Mouse (Mus musculus) Patski (cell line): ENCODE data around the gene Klf15. TPM values are rescaled to one million over a fixed set of nuclear protein-coding genes. Genes with fewer than 3 reads are reported as not detected.

ENCODE experiments used
- ATAC-seq: fragments of 100-300 bp; one replicate; pipeline ENCODE4 v1.8.0; 2021
- CTCF ChIA-PET: fragments of 350-600 bp; sonication (Branson Sonifier 250); formaldehyde crosslinking; loops from one replicate; lab custom pipeline; 2022; ENCODE audit warnings: inconsistent platforms; lab: Charles Lee
- POLR2A ChIA-PET: fragments of 350-600 bp; sonication (Branson Sonifier 250); formaldehyde crosslinking; loops from one replicate; lab custom pipeline; 2022; ENCODE audit warnings: antibody characterized with exemption, inconsistent platforms; lab: Charles Lee
- DNase-seq: peaks from one replicate; pipeline ENCODE4 v3.0.0-alpha.2; 2011; ENCODE audit warnings: low read depth, low spot score
- H3K27me3 ChIP-seq: fragments of 371-371 bp; one replicate; pipeline ENCODE4 v1.5.1; 2021
- CTCF ChIP-seq: fragments of 100-300 bp; IDR thresholded peaks from one replicate; pipeline ENCODE4 v1.5.1; 2021
- in situ Hi-C: fragments of 300-500 bp; cut with MboI; formaldehyde crosslinking; loops from 3 replicates; pipeline ENCODE4 v1.11.1; 2018; ENCODE audit warnings: low pct_unique_long_range_greater_than_20kb, mixed read lengths
- polyA plus RNA-seq: library from polyadenylated mRNA; unstranded; gene quantifications from one replicate; pipeline ENCODE4 v1.2.3, GENCODE M21; 2021

The Klf15 gene
- polyA plus RNA-seq, 1 experiment from 2014 or later: 8.8 TPM

- no peak for ATAC-seq
- ChIA-PET CTCF (interaction anchor here (0.7 to 3.4 kb wide), 8 partner anchors 9 to 101 kb away, joined by 3 to 17 read pairs (median 11); no protein-coding TSS in a partner anchor), POLR2A (interaction anchor here (0.8 kb wide), 1 partner anchor 10 kb away, joined by 5 read pairs; no protein-coding TSS in a partner anchor)
- TF ChIP-seq CTCF: no peak
- no peaks in the 10 kb centered on the region for H3K27me3 ChIP-seq
- DNase-seq: no peak
- in situ Hi-C loops: loop anchor here (10.0 kb wide), 2 partner anchors 78 to 752 kb away; no protein-coding TSS in a partner anchor
These were observed 26.0 kb upstream of the Klf15 start for GRCm38 (mm10) chr6:90436192-90436907.

DNA sequence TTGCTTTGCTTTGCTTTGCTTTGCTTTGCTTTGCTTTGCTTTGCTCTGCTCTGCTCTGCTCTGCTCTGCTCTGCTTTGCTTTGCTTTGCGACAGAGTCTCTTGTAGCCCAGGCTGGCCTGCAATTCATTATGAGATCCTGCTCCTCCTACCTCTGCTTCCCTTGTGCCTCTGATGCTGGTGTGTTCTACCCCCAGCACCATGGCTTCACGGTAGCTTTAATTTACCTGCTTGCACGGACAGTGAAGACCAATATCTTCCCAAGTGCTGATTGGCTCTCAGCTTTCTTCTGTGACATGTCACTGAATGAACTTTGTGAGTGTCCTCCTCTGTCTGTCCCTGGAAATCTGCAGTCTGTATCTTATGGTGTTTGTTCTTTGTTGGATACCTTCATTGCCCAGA lies 25.3 kb upstream of the Klf15 start:
- CTCF ChIA-PET: interaction anchor here (0.7 to 3.4 kb wide), 4 partner anchors 8 to 76 kb away, joined by 3 to 17 read pairs (median 10); no protein-coding TSS in a partner anchor
- POLR2A ChIA-PET: interaction anchor here (0.8 kb wide), 1 partner anchor 9 kb away, joined by 5 read pairs; no protein-coding TSS in a partner anchor
- no peak for TF ChIP-seq CTCF
- no peaks in the 10 kb centered on the region for H3K27me3 ChIP-seq
- in situ Hi-C loops: loop anchor here (10.0 kb wide), 2 partner anchors 78 to 752 kb away; no protein-coding TSS in a partner anchor
- DNase-seq (no peak), ATAC-seq (no peak)

DNA sequence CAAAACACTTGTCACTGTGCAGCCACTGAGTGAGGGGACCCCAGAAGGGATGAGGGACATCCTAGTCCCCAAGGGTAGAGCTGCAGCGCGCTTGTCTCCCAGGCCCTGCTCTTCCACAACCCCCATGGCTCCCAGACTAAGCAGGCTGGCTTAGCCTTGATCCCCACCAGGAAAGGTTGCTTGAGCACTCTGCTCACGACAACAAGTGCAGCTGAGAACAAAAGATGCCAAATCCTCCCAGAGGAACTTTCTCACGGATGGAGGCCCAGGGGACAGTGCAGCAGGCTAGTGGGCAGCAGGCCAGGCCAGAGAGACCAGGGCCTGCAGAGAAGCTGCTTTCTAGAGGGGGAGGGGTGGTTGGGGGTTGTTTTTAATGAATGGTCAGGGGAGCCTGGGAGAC lies 15.5 kb upstream of the Klf15 start:
- no peaks in the 10 kb centered on the region for H3K27me3 ChIP-seq
- ChIA-PET POLR2A (interaction anchor here (0.7 to 1.3 kb wide), 3 partner anchors 10 to 75 kb away, joined by 3 to 5 read pairs (median 3); no protein-coding TSS in a partner anchor), CTCF (interaction anchor here (1.4 to 2.6 kb wide), 5 partner anchors 11 to 69 kb away, joined by 4 to 17 read pairs (median 4); partner anchors contain the start of gene Cfap100)
- TF ChIP-seq CTCF: no peak
- DNase-seq (no peak), ATAC-seq (no peak)
- in situ Hi-C loops: no loop called here

- in situ Hi-C loops: loop anchor here (10.0 kb wide), 1 partner anchor 55 kb away; no protein-coding TSS in a partner anchor
- ATAC-seq (no peak), DNase-seq (no peak)
- no peaks in the 10 kb centered on the region for H3K27me3 ChIP-seq
- no peak for TF ChIP-seq CTCF
- POLR2A ChIA-PET: interaction anchor here (0.6 kb wide), 2 partner anchors 15 to 927 kb away, joined by 3 to 6 read pairs; no protein-coding TSS in a partner anchor
- CTCF ChIA-PET: interaction anchor here (1.2 kb wide), 1 partner anchor 22 kb away, joined by 3 read pairs; the partner anchor contains the start of gene Cfap100
These were observed 12.2 kb upstream of the Klf15 start for GRCm38 (mm10) chr6:90450179-90450578.

- ChIA-PET CTCF (interaction anchor here (0.9 to 1.2 kb wide), 3 partner anchors 10 to 57 kb away, joined by 3 read pairs; partner anchors contain the start of gene Cfap100), POLR2A (no interaction called here)
- in situ Hi-C loops: loop anchor here (10.0 kb wide), 1 partner anchor 54 kb away; no protein-coding TSS in a partner anchor
- no peak for TF ChIP-seq CTCF
- ATAC-seq (no peak), DNase-seq (no peak)
- no peaks in the 10 kb centered on the region for H3K27me3 ChIP-seq
These were observed 11.7 kb upstream of the Klf15 start for GRCm38 (mm10) chr6:90450697-90451096.

DNA sequence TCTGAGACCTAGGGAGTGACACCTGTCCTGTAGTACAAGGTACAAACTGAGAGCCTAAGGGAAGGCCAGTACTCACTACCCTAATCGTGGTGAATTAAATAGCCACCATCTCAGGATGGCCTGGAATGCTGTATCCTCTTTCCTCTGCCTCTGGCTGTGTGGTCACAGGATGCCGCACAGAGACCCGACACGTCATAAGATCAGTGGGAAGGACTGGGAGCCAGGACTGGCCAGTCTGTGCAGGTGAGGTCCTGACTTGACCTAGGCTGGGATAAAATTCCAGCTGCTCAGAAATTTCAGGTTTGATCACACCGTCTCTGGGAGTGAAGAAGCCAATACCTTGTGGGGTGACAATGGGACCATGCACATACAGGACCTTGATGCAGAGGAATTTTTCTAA lies 10.9 kb upstream of the Klf15 start:
- no peak for ATAC-seq
- no peak for TF ChIP-seq CTCF
- ChIA-PET POLR2A (no interaction called here), CTCF (interaction anchor here (0.9 to 1.0 kb wide), 2 partner anchors 9 to 56 kb away, joined by 3 read pairs; no protein-coding TSS in a partner anchor)
- in situ Hi-C loops: loop anchor here (10.0 kb wide), 1 partner anchor 53 kb away; no protein-coding TSS in a partner anchor
- H3K27me3 ChIP-seq: no peaks in the 10 kb centered on the region
- no peak for DNase-seq

DNA sequence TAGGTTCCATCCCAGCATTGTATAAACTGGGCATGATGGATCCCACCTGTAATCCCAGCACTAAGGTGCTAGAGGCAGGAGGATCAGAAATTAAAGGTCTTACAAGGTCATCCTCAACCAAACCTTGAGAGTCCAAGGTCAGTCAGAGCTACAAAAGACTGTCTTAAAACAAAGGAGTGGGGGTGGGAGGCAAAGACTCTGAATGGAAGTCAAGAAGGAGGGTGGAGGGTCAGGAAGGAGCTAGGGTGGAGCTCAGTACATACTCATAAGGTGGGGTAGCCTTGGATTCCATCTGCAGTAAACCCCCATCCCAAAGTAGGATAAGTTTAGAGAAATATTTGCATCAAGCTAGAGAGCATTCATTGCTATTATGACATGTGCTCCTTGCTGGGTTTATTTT lies 9.8 kb upstream of the Klf15 start:
- no peak for TF ChIP-seq CTCF
- CTCF ChIA-PET: interaction anchor here (1.4 kb wide), 1 partner anchor 17 kb away, joined by 3 read pairs; no protein-coding TSS in a partner anchor
- ATAC-seq: no peak

GRCm38 (mm10) chr6:90453751-90454150 lies 8.6 kb upstream of the Klf15 start:
- ATAC-seq (no peak), DNase-seq (no peak)
- POLR2A ChIA-PET: no interaction called here
- in situ Hi-C loops: loop anchor here (10.0 kb wide), 1 partner anchor 51 kb away; no protein-coding TSS in a partner anchor
- CTCF ChIA-PET: no interaction called here
- no peaks in the 10 kb centered on the region for H3K27me3 ChIP-seq
- no peak for TF ChIP-seq CTCF

More for the DNA sequence above, 9.8 kb upstream of the Klf15 start:
- DNase-seq: no peak
- in situ Hi-C loops: loop anchor here (10.0 kb wide), 1 partner anchor 52 kb away; no protein-coding TSS in a partner anchor
- POLR2A ChIA-PET: no interaction called here
- no peaks in the 10 kb centered on the region for H3K27me3 ChIP-seq

- DNase-seq (no peak), ATAC-seq (no peak)
- CTCF ChIA-PET: interaction anchor here (0.7 to 2.9 kb wide), 2 partner anchors 15 to 22 kb away, joined by 3 to 14 read pairs; no protein-coding TSS in a partner anchor
- H3K27me3 ChIP-seq: no peaks in the 10 kb centered on the region
- no peak for TF ChIP-seq CTCF
- in situ Hi-C loops: loop anchor here (10.0 kb wide), 1 partner anchor 47 kb away; no protein-coding TSS in a partner anchor
- POLR2A ChIA-PET: interaction anchor here (0.6 to 0.7 kb wide), 2 partner anchors 21 to 72 kb away, joined by 3 read pairs; no protein-coding TSS in a partner anchor
These were observed 5.0 kb upstream of the Klf15 start for GRCm38 (mm10) chr6:90457421-90457820.

DNA sequence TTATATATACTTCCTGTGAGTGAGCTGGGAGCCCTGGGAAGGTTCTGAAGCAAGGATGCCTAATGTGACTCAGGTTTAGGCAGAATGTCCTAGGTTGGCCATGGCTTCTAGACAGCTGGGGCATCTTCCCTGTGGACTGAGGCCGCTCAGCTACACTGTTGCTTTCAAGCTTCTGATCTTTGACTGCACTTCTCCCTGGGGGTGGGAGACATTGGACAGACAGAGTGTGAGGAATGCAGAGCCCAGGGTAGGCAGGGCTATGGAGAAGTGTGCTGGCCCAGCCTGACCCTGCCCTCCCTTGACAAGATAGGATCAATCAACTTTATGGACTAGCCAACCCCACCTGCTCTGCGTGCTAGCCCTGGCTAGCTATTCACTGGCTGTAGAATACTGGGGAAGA lies 1.2 kb upstream of the Klf15 start:
- no peak for TF ChIP-seq CTCF
- CTCF ChIA-PET: interaction anchor here (0.6 to 1.4 kb wide), 3 partner anchors 10 to 61 kb away, joined by 3 read pairs; no protein-coding TSS in a partner anchor
- ATAC-seq: no peak

More for the DNA sequence above, 1.2 kb upstream of the Klf15 start:
- no peaks in the 10 kb centered on the region for H3K27me3 ChIP-seq
- POLR2A ChIA-PET: no interaction called here
- in situ Hi-C loops: no loop called here
- no peak for DNase-seq
